Mouse (Mus musculus) heart, adult 8-10 months (tissue): ENCODE measurements around the gene Scamp4. TPM values are rescaled to one million over a fixed set of nuclear protein-coding genes. Genes with fewer than 3 reads are reported as not detected.
"Not testable (repeated sequence)": the region's sequence is repeated elsewhere in the genome, so short reads cannot be mapped to it uniquely, and the experiment has no call there.

Source experiments
- DNase-seq: peaks from one replicate; pipeline ENCODE4 v3.0.0; 2022; ENCODE audit warnings: low spot score
- total RNA-seq, 4 experiments: library from RNA; stranded (reverse); gene quantifications; 2 replicates each; pipeline ENCODE4 v1.2.4; 2022

The Scamp4 gene
- total RNA-seq, 4 experiments from 2014 or later: 20.0 to 25.2 (median 21.9) TPM

DNA sequence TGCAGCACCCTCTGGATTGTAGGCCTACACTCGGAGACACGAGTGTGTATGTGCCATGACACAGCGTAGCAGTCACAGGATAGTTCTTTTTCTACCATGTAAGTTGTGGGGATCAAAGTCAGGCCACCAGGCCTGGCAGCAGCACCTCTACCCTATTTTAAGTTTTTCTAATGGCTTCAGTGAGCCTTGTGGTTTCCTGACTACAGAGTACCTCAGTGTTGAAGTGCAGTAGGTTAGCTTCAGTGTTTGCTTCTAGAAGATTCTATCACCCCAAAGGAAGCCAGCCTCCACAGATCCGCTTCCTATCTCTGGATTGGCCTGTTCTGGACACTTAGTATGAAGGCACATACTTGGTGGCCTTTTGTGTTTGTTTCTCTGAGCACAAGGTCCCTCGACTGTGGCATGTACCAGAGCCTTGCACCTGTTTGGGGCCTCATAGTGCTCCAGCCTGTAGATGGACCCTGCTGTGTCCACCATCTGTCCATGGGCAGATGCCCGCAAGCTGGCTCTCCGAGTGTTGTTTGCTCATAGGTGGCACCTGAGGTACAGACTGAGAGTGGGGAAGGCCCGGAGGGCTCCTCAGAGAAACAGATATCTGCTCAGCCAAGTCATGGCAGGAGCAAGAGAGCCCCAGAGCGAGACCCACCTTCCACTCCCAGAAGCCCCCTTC, 7.6 kb downstream of the Scamp4 start:
- DNase-seq: no peak

- no peak for DNase-seq
These were observed 8.4 kb downstream of the Scamp4 start for GRCm38 (mm10) chr10:80611024-80611423.

DNA sequence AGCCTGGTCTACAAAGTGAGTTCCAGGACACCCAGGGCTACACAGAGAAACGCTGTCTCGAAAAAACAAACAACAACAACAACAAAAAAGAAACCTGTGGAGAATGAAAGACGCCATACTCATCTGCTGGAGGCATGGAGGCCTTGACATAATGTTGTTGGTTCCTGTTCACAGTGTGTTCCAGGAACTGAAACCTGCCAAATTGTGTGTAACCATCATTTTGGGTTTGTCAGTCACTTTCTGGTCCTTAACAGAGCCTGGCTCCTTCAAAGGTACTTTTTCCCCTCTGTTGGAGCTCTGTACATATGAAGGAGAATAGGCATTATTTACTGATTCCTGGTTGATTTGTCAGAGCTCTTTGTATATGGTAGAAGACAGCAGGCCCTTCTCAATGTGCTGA, 9.2 kb downstream of the Scamp4 start:
- no peak for DNase-seq

GRCm38 (mm10) chr10:80613821-80614220, 11.1 kb downstream of the Scamp4 start:
- DNase-seq: no peak

DNA sequence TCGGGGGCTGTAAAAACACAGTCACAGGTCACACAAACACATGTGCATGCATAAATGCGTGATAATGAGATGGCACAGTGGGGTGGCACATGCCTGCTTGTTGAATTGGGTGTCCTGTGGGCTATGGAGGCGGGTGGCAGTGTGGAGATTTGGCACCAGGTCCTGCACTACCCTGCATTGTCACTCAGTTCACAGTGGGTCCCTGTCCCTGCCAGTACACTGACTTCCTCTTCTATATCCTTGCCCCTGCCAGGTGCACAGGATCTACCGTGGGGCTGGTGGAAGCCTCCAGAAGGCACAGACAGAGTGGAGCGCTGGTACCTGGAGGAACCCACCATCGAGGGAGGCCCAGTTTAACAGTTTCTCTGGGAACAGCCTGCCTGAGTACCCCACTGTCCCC, 11.7 kb downstream of the Scamp4 start:
- no peak for DNase-seq

GRCm38 (mm10) chr10:80618181-80618580, 15.5 kb downstream of the Scamp4 start:
- DNase-seq: no peak

DNA sequence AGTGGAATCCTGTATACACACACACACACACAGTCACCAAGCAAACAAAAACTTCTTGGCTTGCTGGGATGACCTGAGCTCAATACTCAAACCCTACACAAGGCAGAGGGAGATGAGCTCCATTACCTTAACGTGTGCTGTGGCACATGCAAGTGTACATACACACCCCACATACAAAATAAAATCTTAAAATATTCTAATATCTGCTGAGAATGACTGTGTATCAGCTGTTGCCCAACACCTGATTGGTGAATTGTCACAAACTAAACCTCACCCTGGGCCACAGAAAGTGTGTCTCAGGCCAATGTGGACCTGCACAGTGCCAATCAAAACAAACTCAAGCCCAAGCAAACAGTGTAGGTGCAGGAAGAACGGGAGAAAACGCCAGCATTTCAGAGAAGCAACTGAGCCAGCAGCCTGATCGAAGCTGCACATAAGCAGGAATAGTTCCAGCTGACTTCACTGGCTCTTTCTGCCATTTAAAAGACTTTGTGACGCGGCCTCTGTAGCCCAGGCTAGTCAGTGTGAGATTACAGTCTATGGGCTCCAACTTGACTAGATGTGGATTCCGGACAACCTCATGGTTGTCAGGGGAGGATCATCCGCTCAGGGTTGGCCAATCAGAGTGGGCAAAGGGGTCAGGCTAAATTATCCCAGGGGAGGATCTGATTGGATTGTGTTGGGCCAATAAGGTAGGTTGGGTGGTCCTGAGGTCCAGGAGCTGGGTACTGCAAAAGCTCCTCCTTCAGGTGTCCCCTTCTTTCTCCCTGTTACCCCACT, 17.0 kb downstream of the Scamp4 start:
- DNase-seq: no peak

- DNase-seq: no peak
These were observed 17.7 kb downstream of the Scamp4 start for GRCm38 (mm10) chr10:80620365-80620764.

GRCm38 (mm10) chr10:80620796-80621689, 18.4 kb downstream of the Scamp4 start:
- no peak for DNase-seq

- DNase-seq: no peak
These were observed 18.9 kb downstream of the Scamp4 start for GRCm38 (mm10) chr10:80621690-80621939.

DNA sequence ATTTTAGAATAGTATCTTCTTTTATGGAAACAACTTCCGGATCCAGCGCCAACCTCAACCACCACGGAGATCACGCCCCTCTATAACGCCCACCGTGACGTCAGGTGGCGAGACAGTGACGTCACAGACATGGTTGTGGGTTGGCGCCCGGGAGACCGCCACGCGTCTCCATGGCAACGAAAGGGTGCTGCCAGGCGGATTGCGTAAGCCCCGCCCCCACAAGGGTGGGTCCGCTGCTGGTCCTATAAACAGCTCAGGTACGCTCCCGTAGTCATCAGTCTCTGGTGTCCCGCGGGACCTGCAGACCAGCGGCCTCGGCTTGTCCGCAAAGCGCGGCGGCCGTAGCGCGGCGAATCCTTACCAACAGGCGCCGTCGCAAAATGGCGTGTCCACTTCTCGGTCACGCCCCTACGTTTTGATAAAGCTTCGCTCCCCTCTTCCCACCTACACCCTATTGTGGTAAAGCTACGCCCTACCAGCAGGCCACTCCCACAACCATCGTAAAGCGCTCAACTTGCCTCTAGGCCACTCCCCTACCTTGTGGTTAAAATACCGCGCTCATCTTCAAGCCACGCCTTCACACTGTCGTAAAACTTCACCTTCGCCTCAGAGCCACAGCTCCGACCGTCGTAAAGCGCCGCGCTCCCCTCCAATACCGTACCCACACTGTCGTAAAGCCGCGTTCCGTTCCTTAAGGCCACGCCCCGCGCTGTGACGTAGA, 19.4 kb downstream of the Scamp4 start:
- DNase-seq: peak; percentile 99

GRCm38 (mm10) chr10:80622661-80623456, 20.2 kb downstream of the Scamp4 start, which contains the start of gene Csnk1g2:
Gene Csnk1g2 (plus strand): TSS chr10:80622838.
- DNase-seq: peak; percentile 28

- peak; percentile 64 for DNase-seq
These were observed 21.0 kb downstream of the Scamp4 start for GRCm38 (mm10) chr10:80623457-80624191.

DNA sequence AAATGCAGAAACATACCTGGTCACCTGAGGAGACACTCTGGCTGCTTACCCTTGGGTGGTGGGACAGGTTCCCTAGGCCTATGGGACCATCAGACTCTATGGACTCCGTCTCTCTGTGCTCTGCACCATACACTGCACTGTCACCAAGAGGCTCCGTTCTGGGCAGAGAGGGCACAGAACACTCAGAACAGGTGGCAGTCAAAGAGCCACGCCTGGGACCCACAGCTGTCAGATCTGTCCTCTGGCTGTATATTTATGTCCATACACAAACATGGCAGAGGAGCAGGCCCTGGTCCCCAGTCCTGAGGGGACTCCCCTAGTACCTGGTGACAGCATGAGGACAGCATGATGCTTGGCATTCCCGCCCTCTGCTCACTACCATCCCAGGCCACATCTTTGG, 23.1 kb downstream of the Scamp4 start:
- no peak for DNase-seq

- DNase-seq: peak; percentile 26
These were observed 25.0 kb downstream of the Scamp4 start for GRCm38 (mm10) chr10:80627685-80628084.

GRCm38 (mm10) chr10:80628925-80629324, 26.3 kb downstream of the Scamp4 start:
- no peak for DNase-seq

DNA sequence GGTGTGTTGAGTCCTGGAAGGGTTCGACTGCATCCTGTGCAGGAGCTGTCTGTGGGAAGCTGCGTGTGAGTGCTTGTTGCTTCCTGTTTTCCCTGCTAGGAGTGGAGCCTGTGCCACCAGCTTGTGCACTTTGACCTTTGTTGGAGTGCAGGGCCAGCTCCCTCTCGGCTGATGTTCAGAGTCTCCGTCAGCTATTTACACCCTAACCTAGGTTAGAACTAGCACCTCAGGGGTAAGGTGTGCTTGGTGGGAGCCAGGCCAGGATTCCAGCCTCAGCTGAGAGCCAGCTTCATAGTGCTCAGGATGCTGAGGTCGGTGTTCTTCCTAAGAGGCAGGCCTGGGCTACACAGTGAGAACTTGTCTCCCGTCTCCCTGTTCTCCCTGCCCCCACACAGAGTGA, 32.7 kb downstream of the Scamp4 start:
- no peak for DNase-seq

DNA sequence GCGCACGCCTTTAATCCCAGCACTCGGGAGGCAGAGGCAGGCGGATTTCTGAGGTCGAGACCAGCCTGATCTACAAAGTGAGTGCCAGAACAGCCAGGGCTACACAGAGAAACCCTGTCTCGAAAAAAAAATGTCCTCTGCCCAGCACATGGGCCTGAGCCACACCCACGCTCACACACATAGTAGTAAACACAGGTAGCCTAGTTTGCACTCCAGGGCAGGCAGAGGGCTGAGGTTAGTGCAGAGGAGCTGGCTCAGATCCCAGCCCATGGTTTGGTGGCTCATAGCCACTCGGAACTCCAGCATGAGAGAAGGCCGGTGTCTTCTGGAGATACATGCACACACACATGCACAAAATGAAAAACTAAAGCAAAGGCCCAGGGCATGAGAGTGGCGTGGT, 44.3 kb downstream of the Scamp4 start:
- no peak for DNase-seq

GRCm38 (mm10) chr10:80649910-80650309, 47.2 kb downstream of the Scamp4 start:
- not testable (repeated sequence) for DNase-seq

DNA sequence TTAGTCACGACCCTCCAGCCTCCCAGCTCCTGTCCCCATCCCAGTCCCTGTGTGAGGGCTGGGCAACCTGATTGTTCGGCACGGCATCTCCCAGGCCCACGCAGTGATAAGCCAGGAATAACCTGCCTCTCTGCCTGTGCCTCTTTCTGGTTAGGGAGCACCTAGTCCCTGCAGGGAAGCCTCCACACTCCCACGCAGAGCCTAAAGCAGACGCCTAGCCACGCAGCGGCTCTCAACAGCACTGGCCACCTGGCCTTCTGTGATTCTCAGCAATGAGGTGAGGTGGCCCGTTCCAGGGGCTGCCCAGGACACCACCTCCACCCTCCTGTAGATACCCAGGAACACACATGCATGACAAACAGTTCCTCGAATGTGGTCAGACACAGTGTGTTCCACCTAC, 47.7 kb downstream of the Scamp4 start:
- no peak for DNase-seq
